Mouse (Mus musculus): ENCODE results near the gene Ptprn2. TPM values are rescaled to one million over a fixed set of nuclear protein-coding genes. Genes with fewer than 3 reads are reported as not detected.
A peak's percentile ranks its signal among the peaks of the same experiment; 100 is the strongest.

Gene Ptprn2
- polyA plus RNA-seq, 1 experiment from 2014 or later = 6.9 TPM

DNA sequence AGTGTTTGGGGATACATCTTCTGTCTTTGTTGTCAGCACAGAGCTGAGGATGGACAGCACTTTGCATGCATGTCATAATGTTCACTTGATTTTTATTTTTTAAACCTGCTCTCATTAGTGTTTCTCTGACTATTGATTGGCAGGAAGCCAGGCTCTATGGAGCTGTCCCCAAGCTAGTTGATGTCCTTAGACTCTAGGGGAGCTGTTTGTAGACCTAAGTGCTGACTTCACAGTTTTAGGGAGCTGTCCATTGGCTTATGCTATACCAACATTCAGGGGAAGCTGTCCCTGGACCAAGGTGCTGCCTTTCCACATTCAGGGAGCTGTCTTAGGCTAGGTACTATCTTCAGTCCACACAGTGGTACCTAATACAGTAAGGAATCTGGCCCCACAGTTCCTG is 360.7 kb downstream of the Ptprn2 start:
- H3K9me3 ChIP-seq (ENCODE audit: control insufficient read depth, low read length) = no peaks in the 10 kb centered on the region
- H3K27me3 ChIP-seq (ENCODE audit: control insufficient read depth, insufficient read depth, low read length) = no peaks in the 10 kb centered on the region
- H3K4me2 ChIP-seq (replicated peaks; ENCODE audit: low read depth, low read length) = no peak overlapping the region
- H3K4me3 ChIP-seq (ENCODE audit: low read depth, low read length) = no peak overlapping the region
- no peaks in the 10 kb centered on the region for H3K36me3 ChIP-seq (ENCODE audit: control insufficient read depth, insufficient read depth, low read length)
- H3K9ac ChIP-seq (ENCODE audit: low read depth, low read length) = no peak overlapping the region
- no peaks in the 10 kb centered on the region for H3K4me1 ChIP-seq (replicated peaks; ENCODE audit: control insufficient read depth, insufficient read depth, low read length)
- H3K27ac ChIP-seq (ENCODE audit: low read depth, low read length) = no peak overlapping the region
- DNase-seq (ENCODE audit: low spot score) (no peak), ATAC-seq (ENCODE audit: low FRiP score) (no peak)

DNA sequence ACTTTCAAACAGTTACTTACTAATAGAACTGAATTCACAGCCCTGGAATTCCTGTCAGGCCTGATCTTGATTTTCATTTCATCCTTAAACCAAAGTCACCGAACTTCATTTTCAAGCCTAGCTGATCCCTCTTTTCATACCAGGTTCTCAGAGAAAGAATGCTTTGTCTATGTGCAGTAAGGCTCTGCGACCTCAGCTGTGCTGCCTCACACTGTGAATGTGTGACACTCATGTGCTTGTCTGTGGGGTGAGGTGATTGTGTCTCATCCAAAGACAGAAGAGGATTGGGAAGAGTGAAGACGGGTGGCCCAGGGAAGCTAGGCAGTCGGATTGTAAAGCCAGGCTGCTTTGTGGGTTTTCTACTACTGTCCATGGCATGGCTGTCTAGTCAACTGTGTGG is 361.5 kb downstream of the Ptprn2 start:
- Histone ChIP-seq H3K9me3 (ENCODE audit: control insufficient read depth, low read length) (no peaks in the 10 kb centered on the region), H3K27me3 (ENCODE audit: control insufficient read depth, insufficient read depth, low read length) (no peaks in the 10 kb centered on the region), H3K9ac (ENCODE audit: low read depth, low read length) (no peak overlapping the region), H3K36me3 (ENCODE audit: control insufficient read depth, insufficient read depth, low read length) (no peaks in the 10 kb centered on the region), H3K27ac (ENCODE audit: low read depth, low read length) (no peak overlapping the region), H3K4me1 (replicated peaks; ENCODE audit: control insufficient read depth, insufficient read depth, low read length) (no peaks in the 10 kb centered on the region), H3K4me3 (ENCODE audit: low read depth, low read length) (no peak overlapping the region), H3K4me2 (replicated peaks; ENCODE audit: low read depth, low read length) (no peak overlapping the region)
- 71% methylated on average over 4 of the region's 4 CpGs for WGBS
- DNase-seq (ENCODE audit: low spot score) (no peak), ATAC-seq (ENCODE audit: low FRiP score) (no peak)

DNA sequence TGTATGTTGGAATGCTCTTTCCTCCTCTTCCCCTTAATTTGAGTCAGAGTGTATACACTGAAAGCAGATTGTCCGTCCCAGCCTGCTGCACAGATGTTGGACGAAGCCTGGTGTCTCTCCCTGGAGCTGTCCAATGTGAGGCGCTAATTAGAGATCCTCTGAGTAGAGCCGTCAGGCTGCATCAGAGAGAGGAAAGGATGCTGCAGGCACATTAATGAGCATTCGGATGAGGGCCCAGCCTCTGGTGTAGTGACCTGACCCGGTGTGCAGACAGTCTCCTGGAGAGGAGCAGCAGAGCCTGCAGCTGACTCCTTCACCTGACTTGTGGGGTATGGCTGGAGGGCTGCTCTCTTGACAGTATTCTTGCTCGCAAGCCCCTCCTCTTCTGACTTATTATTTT is 370.8 kb downstream of the Ptprn2 start:
- Histone ChIP-seq H3K36me3 (ENCODE audit: control insufficient read depth, insufficient read depth, low read length) (no peaks in the 10 kb centered on the region), H3K4me1 (replicated peaks; ENCODE audit: control insufficient read depth, insufficient read depth, low read length) (no peaks in the 10 kb centered on the region), H3K4me3 (ENCODE audit: low read depth, low read length) (no peak overlapping the region), H3K9ac (ENCODE audit: low read depth, low read length) (no peak overlapping the region), H3K4me2 (replicated peaks; ENCODE audit: low read depth, low read length) (no peak overlapping the region), H3K9me3 (ENCODE audit: control insufficient read depth, low read length) (no peaks in the 10 kb centered on the region), H3K27me3 (ENCODE audit: control insufficient read depth, insufficient read depth, low read length) (no peaks in the 10 kb centered on the region), H3K27ac (ENCODE audit: low read depth, low read length) (no peak overlapping the region)
- ATAC-seq (ENCODE audit: low FRiP score) = peak; percentile 61; the same call in 1 of the 2 replicates
- WGBS = 70% methylated on average over 7 of the region's 7 CpGs
- DNase-seq (ENCODE audit: low spot score) = no peak

DNA sequence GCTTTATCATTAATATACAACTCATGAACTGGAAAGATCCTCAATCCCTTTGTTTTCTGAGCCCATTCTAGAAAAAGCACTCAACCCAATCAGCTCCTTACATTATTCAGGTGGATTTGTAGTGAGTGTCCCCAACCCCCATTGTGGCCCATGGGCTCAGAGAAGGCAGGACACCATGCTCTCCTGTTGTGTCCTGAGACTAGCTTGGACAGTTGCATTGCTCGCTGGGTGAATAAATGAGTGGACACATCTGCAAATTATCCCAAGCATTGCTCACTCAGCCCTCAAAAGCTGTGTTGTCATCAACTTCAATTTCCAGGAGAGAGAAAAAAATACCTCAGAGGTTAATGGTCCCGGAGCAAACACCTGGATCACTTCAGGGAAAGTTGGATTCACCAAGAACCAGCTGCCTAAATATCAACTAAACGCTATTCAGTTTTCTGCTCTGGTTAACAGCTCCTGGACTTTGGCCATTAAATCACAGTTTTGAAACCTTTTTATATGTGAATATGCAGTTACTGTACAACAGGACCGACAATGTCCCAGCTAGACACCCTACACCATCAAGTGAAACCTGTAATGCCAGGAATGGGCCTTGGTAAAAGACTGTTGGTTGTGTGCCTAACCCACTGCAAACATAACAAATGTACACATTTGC is 376.0 kb downstream of the Ptprn2 start:
- Histone ChIP-seq H3K27ac (ENCODE audit: low read depth, low read length) (no peak overlapping the region), H3K9ac (ENCODE audit: low read depth, low read length) (no peak overlapping the region), H3K9me3 (ENCODE audit: control insufficient read depth, low read length) (no peaks in the 10 kb centered on the region), H3K36me3 (ENCODE audit: control insufficient read depth, insufficient read depth, low read length) (no peaks in the 10 kb centered on the region), H3K4me2 (replicated peaks; ENCODE audit: low read depth, low read length) (no peak overlapping the region), H3K4me1 (replicated peaks; ENCODE audit: control insufficient read depth, insufficient read depth, low read length) (no peaks in the 10 kb centered on the region), H3K27me3 (ENCODE audit: control insufficient read depth, insufficient read depth, low read length) (no peaks in the 10 kb centered on the region), H3K4me3 (ENCODE audit: low read depth, low read length) (no peak overlapping the region)
- ATAC-seq (ENCODE audit: low FRiP score) (no peak), DNase-seq (ENCODE audit: low spot score) (no peak)
- 92% methylated on average over 4 of the region's 4 CpGs for WGBS

DNA sequence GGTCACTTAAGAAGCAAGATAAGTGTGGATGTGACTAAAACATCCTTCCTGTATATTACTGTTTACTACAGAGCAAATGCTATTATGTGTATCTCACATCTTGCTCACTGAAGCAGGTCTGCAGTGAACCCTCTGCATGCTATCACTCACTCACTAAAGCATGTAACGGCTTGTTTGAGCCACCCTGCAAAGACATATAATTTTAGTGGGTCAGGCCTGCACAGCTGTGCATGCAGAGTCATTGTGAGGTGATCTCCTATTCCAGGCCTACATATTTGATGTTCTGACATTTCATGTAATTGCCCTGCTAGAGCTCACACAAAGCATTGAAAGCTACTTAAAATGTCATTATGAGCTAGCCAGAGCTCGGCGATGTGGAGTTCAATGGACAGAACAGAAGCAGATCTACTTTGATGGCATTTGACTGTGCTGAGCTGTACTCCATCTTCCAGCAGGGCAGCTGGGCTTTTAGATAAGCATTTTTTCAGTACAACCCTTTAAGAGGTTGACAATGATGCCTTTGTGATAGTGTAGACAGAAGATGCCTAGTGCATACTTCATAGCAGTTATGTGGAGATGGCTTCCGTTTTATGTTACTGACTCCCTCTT is 377.9 kb downstream of the Ptprn2 start:
- no peak for DNase-seq (ENCODE audit: low spot score)
- H3K4me1 ChIP-seq (replicated peaks; ENCODE audit: control insufficient read depth, insufficient read depth, low read length) = no peaks in the 10 kb centered on the region
- H3K9me3 ChIP-seq (ENCODE audit: control insufficient read depth, low read length) = no peaks in the 10 kb centered on the region
- no peak overlapping the region for H3K4me3 ChIP-seq (ENCODE audit: low read depth, low read length)
- 73% methylated on average over 4 of the region's 4 CpGs for WGBS
- no peaks in the 10 kb centered on the region for H3K27me3 ChIP-seq (ENCODE audit: control insufficient read depth, insufficient read depth, low read length)
- ATAC-seq (ENCODE audit: low FRiP score) = no peak; the same call in 1 of the 2 replicates
- H3K9ac ChIP-seq (ENCODE audit: low read depth, low read length) = no peak overlapping the region
- no peak overlapping the region for H3K4me2 ChIP-seq (replicated peaks; ENCODE audit: low read depth, low read length)
- no peak overlapping the region for H3K27ac ChIP-seq (ENCODE audit: low read depth, low read length)
- H3K36me3 ChIP-seq (ENCODE audit: control insufficient read depth, insufficient read depth, low read length) = no peaks in the 10 kb centered on the region

DNA sequence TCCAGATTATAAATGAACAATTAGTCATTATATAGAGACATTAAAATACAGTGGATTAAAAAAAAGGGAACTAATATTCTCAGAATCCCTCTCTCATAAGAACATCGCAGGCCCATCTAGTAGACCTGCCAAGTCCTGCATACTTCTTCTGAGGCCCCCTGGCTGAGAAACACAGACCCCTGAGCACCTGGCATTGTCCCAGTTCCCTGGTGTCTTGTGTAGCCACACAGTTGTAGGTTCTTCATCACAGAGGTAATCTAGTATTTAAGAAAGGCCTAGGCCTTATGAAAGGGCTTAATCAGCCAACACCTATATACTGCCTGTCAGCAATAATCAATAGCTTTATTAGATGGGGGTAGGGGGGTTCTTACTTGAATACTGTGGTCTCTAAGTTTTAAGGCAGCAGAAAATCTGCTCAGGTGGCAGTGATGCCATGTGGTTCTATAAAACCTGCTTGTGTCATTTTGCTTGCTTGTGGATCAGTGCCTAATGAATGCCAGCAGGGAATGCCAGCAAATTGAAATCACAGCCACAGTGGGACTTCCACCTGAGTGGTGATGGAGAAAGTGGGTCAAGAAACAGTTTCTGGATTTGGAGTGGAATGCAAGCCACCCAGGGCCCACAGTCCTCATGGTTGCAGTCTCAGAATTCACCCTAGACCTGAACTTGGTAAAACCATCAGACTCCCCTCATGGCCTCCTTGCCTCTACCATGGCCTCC is 388.5 kb downstream of the Ptprn2 start:
- Histone ChIP-seq H3K4me2 (replicated peaks; ENCODE audit: low read depth, low read length) (no peak overlapping the region), H3K9me3 (ENCODE audit: control insufficient read depth, low read length) (no peaks in the 10 kb centered on the region), H3K36me3 (ENCODE audit: control insufficient read depth, insufficient read depth, low read length) (no peaks in the 10 kb centered on the region), H3K27ac (ENCODE audit: low read depth, low read length) (no peak overlapping the region), H3K9ac (ENCODE audit: low read depth, low read length) (no peak overlapping the region), H3K27me3 (ENCODE audit: control insufficient read depth, insufficient read depth, low read length) (no peaks in the 10 kb centered on the region), H3K4me1 (replicated peaks; ENCODE audit: control insufficient read depth, insufficient read depth, low read length) (no peaks in the 10 kb centered on the region), H3K4me3 (ENCODE audit: low read depth, low read length) (no peak overlapping the region)
- WGBS = 97% methylated on average over 1 of the region's 1 CpGs
- DNase-seq (ENCODE audit: low spot score) (no peak), ATAC-seq (ENCODE audit: low FRiP score) (no peak)

DNA sequence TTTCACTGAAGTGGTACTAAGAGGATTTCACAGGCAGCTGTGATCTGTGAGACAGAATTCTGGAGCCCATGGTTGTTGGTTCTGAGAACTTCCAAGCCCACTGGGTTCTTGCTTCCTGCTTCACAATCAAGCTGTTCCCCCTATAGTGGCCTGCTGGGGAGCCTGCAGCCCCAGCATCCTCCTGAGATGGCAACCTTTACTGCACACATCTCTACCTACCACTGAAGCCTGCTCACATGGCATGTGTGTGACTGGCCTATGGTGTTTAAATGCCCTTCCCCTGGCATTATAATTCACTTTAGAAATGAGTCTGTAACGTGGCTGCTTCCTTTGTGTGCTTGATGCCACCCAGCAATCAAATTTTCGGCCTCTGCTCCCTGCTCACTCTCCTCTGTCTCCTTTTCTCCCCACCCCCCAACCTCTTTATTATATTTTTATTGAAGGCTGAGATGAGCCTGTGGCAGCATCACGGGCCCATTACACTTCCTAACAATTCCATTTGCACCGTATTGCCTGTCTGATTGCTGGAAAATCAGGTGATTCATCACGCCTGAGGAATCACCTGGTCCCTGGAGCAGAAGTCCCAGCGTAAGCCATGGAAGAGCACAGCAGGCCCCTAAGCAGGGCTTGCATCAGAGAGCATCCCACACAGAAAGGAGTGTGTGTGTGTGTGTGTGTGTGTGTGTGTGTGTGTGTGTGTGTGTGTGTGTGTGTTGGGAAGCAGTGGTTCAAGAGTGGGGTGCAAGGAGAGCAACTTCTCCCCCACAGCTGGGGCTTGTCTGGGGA is 402.2 kb downstream of the Ptprn2 start:
- Histone ChIP-seq H3K27ac (ENCODE audit: low read depth, low read length) (0 out of 2 replicates have a peak overlapping the region, but pooled peaks have one; percentile 42), H3K4me1 (replicated peaks; ENCODE audit: control insufficient read depth, insufficient read depth, low read length) (no peaks in the 10 kb centered on the region), H3K9ac (ENCODE audit: low read depth, low read length) (no peak overlapping the region), H3K36me3 (ENCODE audit: control insufficient read depth, insufficient read depth, low read length) (no peaks in the 10 kb centered on the region), H3K4me2 (replicated peaks; ENCODE audit: low read depth, low read length) (no peak overlapping the region), H3K27me3 (ENCODE audit: control insufficient read depth, insufficient read depth, low read length) (no peaks in the 10 kb centered on the region), H3K4me3 (ENCODE audit: low read depth, low read length) (no peak overlapping the region), H3K9me3 (ENCODE audit: control insufficient read depth, low read length) (no peaks in the 10 kb centered on the region; the same call in 1 of the 2 replicates)
- no peak for DNase-seq (ENCODE audit: low spot score)
- 67% methylated on average over 6 of the region's 6 CpGs for WGBS
- ATAC-seq (ENCODE audit: low FRiP score) = peak; percentile 43; the same call in 1 of the 2 replicates

DNA sequence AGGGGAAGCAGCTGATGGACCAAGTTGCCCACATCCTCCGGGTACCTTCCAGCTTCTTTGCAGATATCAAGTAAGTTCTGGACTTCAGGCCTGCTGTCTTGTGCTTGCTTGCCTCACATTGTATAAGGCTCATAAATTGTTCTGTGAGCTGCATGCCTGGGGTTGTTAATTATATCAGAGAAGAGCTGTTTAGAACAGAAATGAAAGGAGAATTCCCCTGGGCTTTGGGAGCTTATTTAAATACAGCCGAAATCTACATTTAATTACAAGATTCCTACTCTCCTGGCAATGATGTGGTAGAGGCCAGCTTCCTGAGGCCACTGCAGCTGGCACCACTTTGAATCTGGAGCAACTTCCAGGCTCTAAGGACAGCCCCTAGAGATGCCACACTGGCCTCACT is 403.3 kb downstream of the Ptprn2 start:
- ATAC-seq (ENCODE audit: low FRiP score) (no peak), DNase-seq (ENCODE audit: low spot score) (no peak)
- no peaks in the 10 kb centered on the region for H3K4me1 ChIP-seq (replicated peaks; ENCODE audit: control insufficient read depth, insufficient read depth, low read length)
- no peak overlapping the region for H3K4me2 ChIP-seq (replicated peaks; ENCODE audit: low read depth, low read length)
- H3K27ac ChIP-seq (ENCODE audit: low read depth, low read length) = no peak overlapping the region
- H3K9me3 ChIP-seq (ENCODE audit: control insufficient read depth, low read length) = no peaks in the 10 kb centered on the region; the same call in 1 of the 2 replicates
- no peaks in the 10 kb centered on the region for H3K36me3 ChIP-seq (ENCODE audit: control insufficient read depth, insufficient read depth, low read length)
- H3K9ac ChIP-seq (ENCODE audit: low read depth, low read length) = no peak overlapping the region
- H3K27me3 ChIP-seq (ENCODE audit: control insufficient read depth, insufficient read depth, low read length) = no peaks in the 10 kb centered on the region
- H3K4me3 ChIP-seq (ENCODE audit: low read depth, low read length) = no peak overlapping the region
- 86% methylated on average over 2 of the region's 2 CpGs for WGBS

All from hindbrain, embryonic 11.5 days (tissue).